ENCODE assay signal across 15 mouse cellular contexts in genomic region chr15:81102274-81102879, GRCm38 (mm10).
"Had no signal": no experiment of that assay in that cellular context is flagged by ENCODE, and none has a peak within 500 bp of the region (broad histone marks: within the 10 kb centered on the region; RNA-seq: fewer than 3 reads in every experiment).

No protein-coding gene starts in this region.

- H3K4me2 ChIP-seq: liver, embryonic 11.5 days; liver, embryonic 15.5 days; midbrain, embryonic 15.5 days; neural tube, embryonic 13.5 days had no signal

- H3K27me3 ChIP-seq: liver, embryonic 15.5 days; midbrain, embryonic 15.5 days; neural tube, embryonic 13.5 days had no signal

- DNase-seq: kidney, adult 8-10 months; kidney, postnatal 25 days; layer of hippocampus, adult 9-11 months; lung, adult 2 months; lung, postnatal 36 days; right cerebral cortex, postnatal 25 days; thymus, adult 18-20 months; thymus, postnatal 14 days had no signal

- H3K9ac ChIP-seq: liver, embryonic 15.5 days; midbrain, embryonic 15.5 days; neural tube, embryonic 13.5 days had no signal

- ATAC-seq: lung, postnatal 0 days; midbrain, embryonic 15.5 days had no signal

- H3K9me3 ChIP-seq: limb, embryonic 10.5 days; liver, embryonic 15.5 days; midbrain, embryonic 10.5 days; midbrain, embryonic 15.5 days; neural tube, embryonic 13.5 days had no signal

- H3K4me3 ChIP-seq: limb, embryonic 10.5 days; liver, embryonic 15.5 days; midbrain, embryonic 10.5 days; midbrain, embryonic 15.5 days; neural tube, embryonic 13.5 days had no signal

- H3K27ac ChIP-seq: limb, embryonic 10.5 days; liver, embryonic 15.5 days; midbrain, embryonic 10.5 days; midbrain, embryonic 15.5 days; neural tube, embryonic 13.5 days had no signal

- H3K36me3 ChIP-seq: limb, embryonic 10.5 days; liver, embryonic 15.5 days; midbrain, embryonic 10.5 days; midbrain, embryonic 15.5 days; neural tube, embryonic 13.5 days had no signal
